Mouse (Mus musculus): ENCODE data around the gene Rnf180.
A peak's percentile ranks its signal among the peaks of the same experiment; 100 is the strongest.

Gene Rnf180

DNA sequence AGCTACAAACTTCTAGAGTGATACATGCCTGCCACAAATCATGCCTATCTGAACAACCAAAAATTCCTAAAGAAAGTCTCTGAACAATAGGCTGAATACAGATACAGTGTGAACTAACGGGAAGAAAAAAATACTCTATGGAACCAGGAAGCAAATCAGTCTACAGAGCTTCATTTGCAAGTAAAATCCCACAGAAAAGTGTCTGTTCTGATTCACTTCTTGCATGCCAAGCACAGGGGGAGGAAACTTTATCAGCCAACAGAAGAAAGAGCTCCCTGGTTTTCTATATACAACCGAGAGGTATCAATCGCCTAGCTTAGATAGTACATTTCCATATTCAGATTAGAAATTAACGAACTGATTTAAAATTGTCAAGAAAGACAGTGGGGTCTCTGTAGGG, 43.8 kb downstream of the Rnf180 start:
- DNase-seq (ENCODE audit: low read depth, low spot score) = no peak

GRCm38 (mm10) chr13:105250264-105250663, 44.4 kb downstream of the Rnf180 start:
- DNase-seq (ENCODE audit: low read depth, low spot score) = no peak

- DNase-seq (ENCODE audit: low read depth, low spot score) = no peak
Measured at GRCm38 (mm10) chr13:105249599-105249998, 45.0 kb downstream of the Rnf180 start.

DNA sequence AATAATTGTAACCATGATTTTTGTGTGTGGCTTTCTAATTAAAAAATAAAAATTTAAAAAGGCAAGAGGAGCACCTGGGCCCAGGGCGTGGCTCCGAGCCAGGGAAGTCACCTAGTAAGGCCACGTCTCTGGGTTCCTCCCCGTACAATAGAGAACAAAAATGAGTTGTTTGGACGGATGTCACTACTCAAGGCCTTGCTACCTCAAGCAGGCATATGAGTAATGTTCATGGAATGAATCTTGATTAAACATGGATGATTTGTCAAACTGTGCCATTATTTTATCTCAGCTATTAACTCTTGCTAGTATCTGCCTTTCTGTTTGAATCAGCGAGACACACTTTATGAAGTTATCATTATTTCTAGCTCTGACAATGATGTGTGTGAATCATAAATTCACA, 46.9 kb downstream of the Rnf180 start:
- DNase-seq (ENCODE audit: low read depth, low spot score) = no peak

DNA sequence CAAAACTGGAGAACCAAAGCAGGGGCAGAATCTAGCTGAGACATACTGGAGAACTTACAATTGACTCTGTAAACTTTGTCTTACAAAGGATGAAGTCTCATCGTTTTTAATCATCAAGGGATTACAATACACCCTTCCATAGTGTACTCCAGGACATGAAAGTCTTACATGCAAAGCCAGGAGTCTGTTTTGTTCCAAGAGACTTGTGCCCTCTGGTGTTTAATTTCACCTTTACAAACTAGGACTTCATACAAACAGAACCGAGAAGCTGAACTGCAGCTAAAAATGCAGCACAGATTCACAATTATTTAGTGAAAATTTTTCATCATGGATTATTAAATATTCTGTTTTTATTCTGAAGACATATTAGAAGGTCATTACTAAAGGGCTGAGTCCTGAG, 53.8 kb downstream of the Rnf180 start:
- no peak for DNase-seq (ENCODE audit: low read depth, low spot score)

DNA sequence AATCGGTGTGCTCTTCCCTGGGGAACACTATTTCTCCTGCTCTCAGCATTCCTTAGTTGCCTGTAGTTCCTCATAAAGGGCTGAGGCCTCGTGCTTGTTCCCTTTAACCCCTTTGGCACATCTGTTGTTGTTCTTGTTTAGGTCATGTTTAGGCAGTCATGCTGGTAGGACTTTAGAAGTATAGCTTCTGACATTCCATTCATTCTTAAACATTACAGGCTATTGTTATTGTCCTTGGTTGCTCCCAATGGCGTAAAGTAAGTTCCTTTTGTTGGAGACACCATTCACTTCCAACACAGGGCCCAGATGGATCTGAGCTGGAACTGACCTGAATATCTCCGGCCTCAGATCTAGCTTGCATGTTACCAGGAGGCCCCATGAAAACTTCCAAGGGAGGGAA, 67.5 kb downstream of the Rnf180 start:
- no peak for DNase-seq (ENCODE audit: low read depth, low spot score)

DNA sequence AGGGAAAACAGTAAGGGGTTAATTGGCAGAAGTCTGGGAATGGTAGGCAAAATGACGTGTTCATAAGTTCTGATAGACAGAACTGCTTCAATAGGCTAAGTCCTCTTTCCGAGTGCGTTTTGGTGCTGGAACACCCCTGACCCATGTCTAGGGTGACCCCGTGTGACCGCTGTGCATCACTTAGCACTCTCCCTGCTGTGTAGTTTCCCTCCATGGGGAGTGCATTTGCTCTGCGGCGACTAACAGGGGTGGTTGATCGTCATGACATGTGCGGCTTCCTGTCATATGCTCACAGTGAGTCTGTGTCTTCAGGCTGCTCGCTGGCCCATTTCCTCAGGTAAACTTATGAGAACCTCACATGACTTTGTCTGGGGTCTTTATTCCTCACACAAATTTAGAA, 70.6 kb downstream of the Rnf180 start:
- DNase-seq (ENCODE audit: low read depth, low spot score) = no peak

GRCm38 (mm10) chr13:105223147-105223546, 71.5 kb downstream of the Rnf180 start:
- no peak for DNase-seq (ENCODE audit: low read depth, low spot score)

DNA sequence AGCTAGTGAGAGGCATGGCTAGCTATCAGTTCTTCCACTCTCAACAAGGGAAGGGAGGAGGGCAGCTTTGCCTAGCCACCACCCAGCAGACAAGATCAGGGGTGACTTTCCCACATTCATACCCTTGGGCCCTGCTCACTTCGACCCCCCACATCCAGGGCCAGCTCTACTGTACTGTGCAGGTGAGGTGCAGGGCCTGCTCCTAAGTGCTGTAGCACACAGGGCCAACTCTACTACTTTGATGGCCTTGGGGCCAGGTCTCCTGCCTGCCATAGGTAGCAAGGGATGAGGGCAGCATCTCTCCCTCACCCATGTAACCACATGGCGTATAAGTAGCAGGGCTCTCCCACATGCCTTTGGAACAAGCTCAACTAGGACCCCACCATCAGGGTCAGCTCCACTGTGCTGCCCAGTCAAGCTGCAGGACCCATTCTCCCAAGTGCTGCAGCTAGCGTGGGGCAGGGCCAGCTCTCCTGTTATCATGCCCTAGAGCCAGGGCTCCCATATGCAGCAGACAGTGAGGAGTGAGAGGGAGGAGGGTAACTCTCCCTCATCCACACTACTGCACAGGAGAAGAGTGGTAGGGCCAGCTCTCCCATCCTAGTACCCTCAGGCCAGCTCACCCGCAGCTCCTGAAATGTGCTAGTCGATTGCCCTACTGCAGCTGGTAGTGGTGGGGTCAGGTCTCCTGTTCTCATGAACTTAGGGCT, 72.4 kb downstream of the Rnf180 start:
- DNase-seq (ENCODE audit: low read depth, low spot score) = no peak

- DNase-seq (ENCODE audit: low read depth, low spot score) = no peak
Measured at GRCm38 (mm10) chr13:105210746-105211145, 83.9 kb downstream of the Rnf180 start.

DNA sequence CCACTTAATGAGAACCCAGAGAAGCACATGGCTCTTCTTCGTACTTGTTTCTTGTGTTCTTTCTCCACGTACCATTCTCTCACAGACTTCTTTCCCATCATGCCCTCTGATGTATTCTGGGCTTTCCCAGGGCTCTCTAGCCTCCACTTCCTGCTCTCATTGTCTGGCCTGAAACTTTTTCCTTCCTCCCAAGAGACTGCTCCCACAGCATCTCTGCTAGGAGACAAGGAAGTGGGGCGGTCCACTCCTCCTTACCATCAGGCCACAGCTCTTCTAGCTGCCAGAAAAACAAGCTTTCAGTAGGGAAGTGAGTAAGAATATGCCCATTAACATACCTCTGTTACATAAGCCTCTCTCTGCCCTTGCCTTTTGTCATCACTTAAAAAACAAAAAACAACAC, 90.8 kb downstream of the Rnf180 start:
- DNase-seq (ENCODE audit: low read depth, low spot score) = no peak

GRCm38 (mm10) chr13:105198658-105199057, 96.0 kb downstream of the Rnf180 start:
- no peak for DNase-seq (ENCODE audit: low read depth, low spot score)

DNA sequence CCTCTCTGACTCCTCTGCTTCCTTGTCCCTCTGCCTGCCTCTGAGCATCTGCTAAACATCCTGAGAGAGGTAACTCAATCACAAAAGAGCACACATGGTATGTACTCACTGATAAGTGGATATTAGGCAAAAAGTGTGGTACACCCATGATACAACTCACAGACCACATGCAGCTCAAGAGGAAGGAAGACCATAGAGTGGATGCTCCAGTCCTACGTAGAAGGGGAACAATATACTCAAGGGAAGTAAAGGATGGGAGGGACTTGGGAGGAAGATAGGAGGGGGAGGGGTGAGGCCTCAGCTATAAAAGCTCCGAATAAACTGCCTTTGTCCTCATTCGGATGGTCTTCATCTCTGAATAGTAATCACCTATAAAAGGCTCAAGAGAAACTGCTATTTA, 96.6 kb downstream of the Rnf180 start:
- DNase-seq (ENCODE audit: low read depth, low spot score) = no peak

GRCm38 (mm10) chr13:105193583-105193982, 101.0 kb downstream of the Rnf180 start:
- no peak for DNase-seq (ENCODE audit: low read depth, low spot score)

- DNase-seq (ENCODE audit: low read depth, low spot score) = no peak
Measured at GRCm38 (mm10) chr13:105188730-105189129, 105.9 kb downstream of the Rnf180 start.

DNA sequence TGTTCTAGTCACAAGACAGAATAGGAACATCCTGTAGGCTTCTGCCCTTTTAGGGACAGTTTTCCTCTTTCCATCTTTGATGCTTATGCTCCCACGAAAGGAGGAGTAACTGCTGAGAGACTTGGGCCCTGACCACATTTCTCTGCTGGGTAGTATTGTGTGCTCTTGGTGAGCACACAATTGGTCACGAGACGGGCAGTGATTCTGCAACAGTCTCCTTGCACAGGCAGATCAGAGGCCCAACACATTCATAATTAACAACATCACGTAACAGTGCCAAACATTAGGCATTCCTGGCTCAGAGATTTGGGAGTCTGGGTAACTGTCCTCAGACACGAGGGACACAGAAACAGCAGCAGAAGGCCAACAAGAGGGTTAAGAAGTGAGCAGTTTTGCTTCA, 113.8 kb downstream of the Rnf180 start:
- no peak for DNase-seq (ENCODE audit: low read depth, low spot score)

GRCm38 (mm10) chr13:105165441-105165840, 129.2 kb downstream of the Rnf180 start:
- DNase-seq (ENCODE audit: low read depth, low spot score) = no peak

GRCm38 (mm10) chr13:105153955-105154354, 140.7 kb downstream of the Rnf180 start:
- DNase-seq (ENCODE audit: low read depth, low spot score) = no peak

DNA sequence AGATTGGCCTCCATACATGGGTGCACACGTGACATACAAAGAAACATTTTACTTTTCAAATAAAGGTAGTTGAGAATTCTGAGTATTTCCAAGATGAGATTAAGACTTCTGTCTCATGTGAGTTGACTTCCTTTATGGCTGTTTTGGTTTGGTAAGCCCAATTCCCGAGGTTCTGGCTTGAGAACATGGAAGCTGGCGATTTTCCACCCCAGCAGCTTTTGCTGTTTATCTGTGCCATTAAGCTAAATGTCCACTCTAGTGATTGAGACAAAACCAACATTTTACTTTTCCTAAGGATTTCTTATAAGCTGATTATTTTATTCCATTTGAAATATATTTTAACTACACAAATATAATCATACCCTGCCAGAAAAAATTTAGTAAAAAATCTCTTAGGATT, 144.6 kb downstream of the Rnf180 start:
- no peak for DNase-seq (ENCODE audit: low read depth, low spot score)

- no peak for DNase-seq (ENCODE audit: low read depth, low spot score)
Measured at GRCm38 (mm10) chr13:105147795-105148418, 146.7 kb downstream of the Rnf180 start.

DNA sequence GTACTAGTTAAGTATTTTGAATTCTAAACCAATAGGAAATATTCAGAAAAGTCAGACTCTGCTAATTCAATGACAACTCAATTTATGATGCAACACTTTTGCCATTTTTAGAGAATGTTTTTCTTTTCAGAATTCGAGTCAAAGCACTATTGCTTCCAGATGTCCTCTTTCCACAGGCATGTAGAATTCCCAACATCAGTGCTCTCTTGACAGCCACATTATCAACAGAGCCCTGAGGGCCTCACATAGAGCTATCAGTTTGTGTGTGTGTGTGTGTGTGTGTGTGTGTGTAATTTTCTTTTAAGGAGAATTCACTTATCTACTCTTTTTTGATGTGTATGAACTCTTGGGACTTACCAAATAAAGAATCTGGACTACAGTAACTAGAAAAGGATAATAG, 147.8 kb downstream of the Rnf180 start:
- DNase-seq (ENCODE audit: low read depth, low spot score) = peak; percentile 25

- DNase-seq (ENCODE audit: low read depth, low spot score) = no peak
Measured at GRCm38 (mm10) chr13:105139881-105140280, 154.7 kb downstream of the Rnf180 start.

DNA sequence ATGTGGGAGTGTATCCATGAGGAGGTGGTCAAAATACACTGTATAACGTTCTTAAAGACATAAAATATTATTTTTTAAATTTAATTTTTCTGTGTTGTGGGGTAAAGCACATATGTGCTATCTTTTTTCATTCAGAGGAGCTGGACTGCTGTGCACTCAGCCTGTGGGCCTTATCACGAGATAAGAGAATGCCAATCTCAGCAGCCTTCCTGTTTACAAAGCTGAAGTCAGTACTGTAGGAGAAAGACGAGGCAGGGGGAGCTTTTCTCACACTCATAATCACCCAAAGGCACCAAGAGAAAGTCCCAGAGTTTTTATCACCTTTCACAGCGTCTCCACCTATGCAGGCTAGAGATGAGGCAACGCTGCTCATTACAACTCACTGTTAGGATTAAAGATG, 160.2 kb downstream of the Rnf180 start:
- DNase-seq (ENCODE audit: low read depth, low spot score) = no peak

GRCm38 (mm10) chr13:105132776-105133175, 161.8 kb downstream of the Rnf180 start:
- DNase-seq (ENCODE audit: low read depth, low spot score) = no peak
